Comparison of ENCODE assay signal across 9 mouse cellular contexts in the genomic region with DNA sequence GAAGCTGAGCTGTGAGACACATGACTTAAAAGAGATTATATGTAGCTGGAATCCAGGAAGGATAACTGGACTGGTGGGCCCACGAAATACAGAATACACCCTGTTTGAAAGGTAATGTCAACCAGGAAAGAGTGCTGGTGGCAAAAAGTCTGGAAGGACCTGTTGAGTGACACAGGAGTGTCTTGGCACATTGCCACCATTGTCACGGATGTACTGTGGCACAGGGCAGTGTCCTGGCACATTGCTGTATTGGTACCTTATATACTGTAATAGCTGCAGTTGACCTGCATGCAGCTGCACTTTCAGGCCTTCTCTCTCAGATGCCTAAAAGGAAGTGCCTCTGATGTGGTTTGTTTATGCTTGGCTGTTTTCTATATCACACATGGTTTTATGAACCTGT.
DNase-seq lines count a peak whose midpoint lies in the region; ATAC-seq and TF ChIP-seq lines count a peak whose summit lies in the region.
"Had no signal": no experiment of that assay in that cellular context is flagged by ENCODE, and none has a peak within 500 bp of the region (broad histone marks: within the 10 kb centered on the region; RNA-seq: fewer than 3 reads in every experiment).

No protein-coding gene starts in this region.

- H3K4me2 ChIP-seq in heart, embryonic 12.5 days: no peak overlapping the region

- H3K36me3 ChIP-seq in kidney, adult 2 months (ENCODE audit: control insufficient read depth, insufficient read depth, low read length): peaks cover 6% of the 10 kb centered on the region
- H3K36me3 ChIP-seq in heart, adult 2 months (ENCODE audit: control insufficient read depth, insufficient read depth, low read length): peaks cover 7% of the 10 kb centered on the region
- H3K36me3 ChIP-seq in heart, embryonic 12.5 days: peaks cover 55% of the 10 kb centered on the region

- intact Hi-C loops in heart, adult 2 months (cut with DNase I): loop anchor here (2.0 kb wide), 2 partner anchors 14 to 38 kb away; no protein-coding TSS in a partner anchor

- H3K27me3 ChIP-seq in kidney, adult 2 months (replicated peaks; ENCODE audit: control insufficient read depth, insufficient read depth, low read length): no peaks in the 10 kb centered on the region
- no peaks in the 10 kb centered on the region for H3K27me3 ChIP-seq in heart, adult 2 months (ENCODE audit: control insufficient read depth, insufficient read depth, low read length)
- H3K27me3 ChIP-seq in heart, embryonic 12.5 days (replicated peaks): no peaks in the 10 kb centered on the region

- no peak for TF ChIP-seq POLR2A in kidney, adult 2 months (IDR thresholded peaks at IDR 0.05; ENCODE audit: low read depth, low read length)
- TF ChIP-seq POLR2A in heart, adult 2 months (IDR thresholded peaks at IDR 0.05; ENCODE audit: insufficient read depth, low read depth, low read length): no peak

- TF ChIP-seq EP300 in heart, adult 2 months (IDR thresholded peaks at IDR 0.05; ENCODE audit: insufficient read depth, low read depth, low read length): 0 out of 2 replicates have a peak, but pooled peaks have one; percentile 29

- no peak overlapping the region for H3K27ac ChIP-seq in kidney, adult 2 months (ENCODE audit: insufficient read depth, low read depth, low read length)
- peak overlapping the region; percentile 78 for H3K27ac ChIP-seq in heart, adult 2 months
- H3K27ac ChIP-seq in heart, embryonic 12.5 days (ENCODE audit: poor library complexity, severe bottlenecking): peak overlapping the region; percentile 55
- H3K27ac ChIP-seq: liver, embryonic 14.5 days had no signal

- no peaks in the 10 kb centered on the region for H3K4me1 ChIP-seq in kidney, adult 2 months (ENCODE audit: control insufficient read depth, insufficient read depth, low read length)
- peaks cover 3% of the 10 kb centered on the region for H3K4me1 ChIP-seq in heart, adult 2 months (ENCODE audit: control insufficient read depth, insufficient read depth, low read length)
- peaks cover 13% of the 10 kb centered on the region for H3K4me1 ChIP-seq in heart, embryonic 12.5 days (replicated peaks)

- H3K4me3 ChIP-seq in kidney, adult 2 months (ENCODE audit: insufficient read depth, low read depth, low read length): no peak overlapping the region
- peak overlapping the region; percentile 2; the same call in 1 of the 2 replicates for H3K4me3 ChIP-seq in heart, adult 2 months
- H3K4me3 ChIP-seq in heart, embryonic 12.5 days: no peak overlapping the region

- WGBS in kidney, adult 2 months: 38% methylated on average over 2 of the region's 2 CpGs
- 19% methylated on average over 2 of the region's 2 CpGs for WGBS in heart, adult 2 months
- 36% methylated on average over 2 of the region's 2 CpGs for WGBS in heart, embryonic 12.5 days
- WGBS in large intestine, adult 2 months: 20% methylated on average over 2 of the region's 2 CpGs

- no peaks in the 10 kb centered on the region for H3K79me2 ChIP-seq in heart, adult 2 months (replicated peaks; ENCODE audit: control insufficient read depth, insufficient read depth, low read length)

- peak; percentile 49 for DNase-seq in kidney, adult 2 months
- DNase-seq in kidney, adult 8-10 months: no peak
- DNase-seq in heart, adult 2 months: peak; percentile 59 to 64
- peak; percentile 35 for DNase-seq in large intestine, adult 2 months (ENCODE audit: low read depth, low spot score)
- no peak for DNase-seq in layer of hippocampus, adult 18-20 months (ENCODE audit: low spot score in 2 of 2)
- no peak for DNase-seq in right cerebral cortex, postnatal 14 days
- DNase-seq: thymus, postnatal 25 days had no signal

- ATAC-seq in heart, embryonic 12.5 days (ENCODE audit: insufficient number of reproducible peaks, low FRiP score): peak; percentile 57; the same call in 1 of the 2 replicates

- no peak for TF ChIP-seq CTCF in kidney, adult 2 months (conservative IDR thresholded peaks at IDR 0.05; ENCODE audit: insufficient read depth, insufficient read length, low read depth, low read length)
- TF ChIP-seq CTCF in heart, adult 2 months (IDR thresholded peaks at IDR 0.05): no peak

- no peaks in the 10 kb centered on the region for H3K9me3 ChIP-seq in heart, embryonic 12.5 days (replicated peaks)

- no peak overlapping the region for H3K9ac ChIP-seq in heart, adult 2 months (ENCODE audit: low read depth, low read length)
- no peak overlapping the region for H3K9ac ChIP-seq in heart, embryonic 12.5 days
- H3K9ac ChIP-seq: liver, embryonic 14.5 days had no signal

Comparison
In these comparisons a context has a peak if more than half of its experiments do, and no peak if none do; other contexts are left out.
1. DNase-seq: peak in kidney, adult 2 months (single experiment), heart, adult 2 months (2 of 2) and large intestine, adult 2 months (single experiment); none in kidney, adult 8-10 months (0 of 2), layer of hippocampus, adult 18-20 months (0 of 2) and right cerebral cortex, postnatal 14 days (single experiment).